Mouse (Mus musculus) left cerebral cortex, adult 2 months (tissue): Measurements from ENCODE around the gene Ntng1. TPM values are rescaled to one million over a fixed set of nuclear protein-coding genes. Genes with fewer than 3 reads are reported as not detected.
A peak's percentile ranks its signal among the peaks of the same experiment; 100 is the strongest.

Experiments
- DNase-seq, 2 experiments: peaks; one replicate each; pipeline ENCODE4 v3.0.0; 2021 to 2022; ENCODE audit warnings: low spot score in 2 of 2, mixed read lengths in 1 of 2; ENCODE audit errors: extremely low spot score in 1 of 2
- H3K27ac ChIP-seq: fragments of 200-600 bp; 2 replicates; pipeline ENCODE4 v1.8.1; 2022
- H3K4me3 ChIP-seq: fragments of 200-600 bp; 2 replicates; pipeline ENCODE4 v1.8.1; 2022
- CTCF ChIP-seq: fragments of 200-600 bp; IDR thresholded peaks from 2 replicates; pipeline ENCODE4 v1.8.1; 2022; ENCODE audit warnings: antibody characterized with exemption, mild to moderate bottlenecking, moderate library complexity
- intact Hi-C: fragments of 180-260 bp; cut with DNase I; formaldehyde crosslinking; loops from one replicate; pipeline ENCODE4 v1.15.1; 2025
- total RNA-seq, 2 experiments: library from RNA; stranded (reverse); gene quantifications; 2 replicates each; pipeline ENCODE4 v1.2.3; 2021

Gene Ntng1
- total RNA-seq, 2 experiments from 2014 or later = 33.2 to 38.2 TPM

- H3K27ac ChIP-seq = no peak overlapping the region
- TF ChIP-seq CTCF = no peak
- no peak overlapping the region for H3K4me3 ChIP-seq
- intact Hi-C loops = no loop called here
- DNase-seq = no peak
Measured at GRCm38 (mm10) chr3:109890600-109890999, 253.2 kb downstream of the Ntng1 start.

DNA sequence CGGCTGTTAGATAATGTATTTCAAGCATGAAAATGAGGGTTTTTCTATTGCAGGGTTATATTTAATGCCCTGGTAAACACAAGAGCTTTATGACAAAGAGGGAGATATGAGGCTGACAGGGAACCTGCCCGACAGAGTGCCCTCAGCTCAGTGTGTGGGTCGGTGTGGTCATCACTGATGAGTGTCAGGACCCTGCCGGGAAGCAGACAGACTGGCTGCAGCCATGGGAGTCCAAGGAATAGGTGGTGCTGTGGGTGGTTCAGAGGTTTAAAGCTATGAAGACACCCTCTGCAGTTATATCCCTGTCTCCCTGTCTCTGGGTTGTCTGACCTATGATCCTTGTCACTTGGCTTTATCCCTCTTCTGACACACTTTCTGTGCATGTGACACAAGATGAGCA is 258.1 kb downstream of the Ntng1 start:
- no peak overlapping the region for H3K27ac ChIP-seq
- intact Hi-C loops = no loop called here
- no peak for TF ChIP-seq CTCF
- no peak for DNase-seq
- no peak overlapping the region for H3K4me3 ChIP-seq

- TF ChIP-seq CTCF = no peak
- no peak overlapping the region for H3K27ac ChIP-seq
- no peak overlapping the region for H3K4me3 ChIP-seq
- DNase-seq = no peak
- intact Hi-C loops = no loop called here
Measured at GRCm38 (mm10) chr3:109879061-109879460, 264.8 kb downstream of the Ntng1 start.

DNA sequence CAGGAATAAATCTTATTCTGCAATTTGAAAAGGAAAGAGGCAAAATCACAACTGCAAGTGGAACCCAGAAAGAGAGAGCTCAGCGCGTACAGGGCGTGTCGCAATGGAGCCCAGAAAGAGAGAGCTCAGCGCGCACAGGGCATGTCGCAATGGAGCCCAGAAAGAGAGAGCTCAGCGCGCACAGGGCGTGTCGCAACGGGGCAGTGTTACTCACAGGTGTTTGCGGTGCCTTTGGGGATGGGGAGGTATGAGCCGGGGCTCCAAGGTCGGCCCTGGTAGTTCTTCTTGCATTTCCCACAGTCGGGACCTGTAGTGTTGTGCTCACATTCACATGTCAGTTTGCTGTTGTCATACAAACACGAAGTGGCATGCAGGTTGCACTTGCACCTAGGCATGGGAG is 271.8 kb downstream of the Ntng1 start:
- H3K4me3 ChIP-seq = no peak overlapping the region
- DNase-seq = no peak

GRCm38 (mm10) chr3:109858276-109858675 is 285.5 kb downstream of the Ntng1 start:
- H3K27ac ChIP-seq = no peak overlapping the region
- no peak for TF ChIP-seq CTCF
- intact Hi-C loops = no loop called here
- no peak overlapping the region for H3K4me3 ChIP-seq
- DNase-seq = no peak

More for the DNA sequence above, 271.8 kb downstream of the Ntng1 start:
- TF ChIP-seq CTCF = no peak
- no peak overlapping the region for H3K27ac ChIP-seq
- intact Hi-C loops = no loop called here

- intact Hi-C loops = no loop called here
- peak; percentile 13 to 41 for DNase-seq
- no peak overlapping the region for H3K4me3 ChIP-seq
- peak overlapping the region; percentile 89 for H3K27ac ChIP-seq
- peak; percentile 22 for TF ChIP-seq CTCF
Measured at GRCm38 (mm10) chr3:109854449-109855155, 289.2 kb downstream of the Ntng1 start.

DNA sequence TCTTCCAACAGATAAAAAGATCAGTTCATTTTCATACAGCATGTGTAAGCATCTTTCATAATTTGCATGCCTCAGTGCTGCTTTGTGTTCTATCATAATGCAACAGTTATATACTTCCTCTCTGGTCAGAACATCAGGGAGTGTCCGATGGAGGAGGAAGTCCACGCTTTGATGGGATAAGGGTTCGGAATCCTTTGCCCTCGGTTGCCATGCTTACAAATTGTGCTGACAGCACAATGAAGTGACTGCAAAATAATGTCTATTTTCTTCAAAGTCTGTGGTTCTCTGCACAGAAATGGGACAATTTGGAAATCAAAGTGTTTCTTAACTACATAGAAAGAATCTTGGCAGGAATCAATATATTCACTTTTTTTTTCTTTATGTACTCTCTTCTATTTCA is 297.2 kb downstream of the Ntng1 start:
- no peak overlapping the region for H3K27ac ChIP-seq
- DNase-seq = no peak
- TF ChIP-seq CTCF = no peak
- no peak overlapping the region for H3K4me3 ChIP-seq
- intact Hi-C loops = no loop called here

DNA sequence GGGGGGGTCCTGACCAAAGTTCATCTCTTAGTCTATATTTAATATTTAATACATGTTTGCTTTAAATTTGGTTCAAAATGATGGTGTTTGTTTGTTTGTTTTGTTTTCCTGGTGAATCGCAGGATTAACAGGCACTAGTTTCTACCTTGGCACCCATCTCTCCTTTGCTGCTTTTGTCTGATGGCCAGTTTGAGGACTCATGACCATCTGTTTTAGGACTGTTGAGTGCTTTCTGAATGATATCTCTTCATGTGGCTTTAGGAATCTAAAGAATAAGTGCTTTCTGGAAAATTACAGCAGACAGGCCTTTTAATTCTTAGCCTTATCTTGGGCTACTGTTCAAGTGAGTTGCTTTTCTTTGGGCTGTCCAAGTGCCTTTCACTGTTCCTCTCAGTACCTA is 318.0 kb downstream of the Ntng1 start:
- H3K27ac ChIP-seq = no peak overlapping the region
- DNase-seq = no peak
- intact Hi-C loops = no loop called here
- no peak for TF ChIP-seq CTCF
- no peak overlapping the region for H3K4me3 ChIP-seq

- no peak for TF ChIP-seq CTCF
- DNase-seq = no peak
- Histone ChIP-seq H3K27ac (no peak overlapping the region), H3K4me3 (no peak overlapping the region)
- intact Hi-C loops = no loop called here
Measured at GRCm38 (mm10) chr3:109822803-109823474, 320.9 kb downstream of the Ntng1 start.

GRCm38 (mm10) chr3:109818821-109819685 is 324.8 kb downstream of the Ntng1 start:
- DNase-seq = no peak
- H3K27ac ChIP-seq = no peak overlapping the region
- no peak overlapping the region for H3K4me3 ChIP-seq
- no peak for TF ChIP-seq CTCF
- intact Hi-C loops = no loop called here

DNA sequence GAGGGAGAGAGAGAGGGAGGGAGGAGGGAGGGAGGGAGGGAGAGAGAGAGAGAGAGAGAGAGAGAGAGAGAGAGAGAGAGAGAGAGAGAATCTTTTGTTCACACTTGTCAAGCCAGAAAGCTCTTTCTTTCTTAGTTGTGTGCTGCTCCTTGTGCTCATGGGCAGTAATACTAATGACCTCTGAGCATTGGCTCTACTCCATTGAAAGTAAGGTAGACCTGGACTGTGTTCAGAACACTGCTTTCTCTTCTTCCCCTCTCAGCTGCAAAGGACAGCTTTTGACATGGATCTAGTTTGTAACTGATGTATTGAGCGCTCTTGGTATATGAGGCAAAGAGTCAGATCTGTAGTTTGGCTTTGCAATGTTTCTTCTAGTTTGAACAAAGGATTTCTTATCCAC is 334.7 kb downstream of the Ntng1 start:
- Histone ChIP-seq H3K4me3 (no peak overlapping the region), H3K27ac (no peak overlapping the region)
- TF ChIP-seq CTCF = no peak
- intact Hi-C loops = no loop called here
- no peak for DNase-seq

DNA sequence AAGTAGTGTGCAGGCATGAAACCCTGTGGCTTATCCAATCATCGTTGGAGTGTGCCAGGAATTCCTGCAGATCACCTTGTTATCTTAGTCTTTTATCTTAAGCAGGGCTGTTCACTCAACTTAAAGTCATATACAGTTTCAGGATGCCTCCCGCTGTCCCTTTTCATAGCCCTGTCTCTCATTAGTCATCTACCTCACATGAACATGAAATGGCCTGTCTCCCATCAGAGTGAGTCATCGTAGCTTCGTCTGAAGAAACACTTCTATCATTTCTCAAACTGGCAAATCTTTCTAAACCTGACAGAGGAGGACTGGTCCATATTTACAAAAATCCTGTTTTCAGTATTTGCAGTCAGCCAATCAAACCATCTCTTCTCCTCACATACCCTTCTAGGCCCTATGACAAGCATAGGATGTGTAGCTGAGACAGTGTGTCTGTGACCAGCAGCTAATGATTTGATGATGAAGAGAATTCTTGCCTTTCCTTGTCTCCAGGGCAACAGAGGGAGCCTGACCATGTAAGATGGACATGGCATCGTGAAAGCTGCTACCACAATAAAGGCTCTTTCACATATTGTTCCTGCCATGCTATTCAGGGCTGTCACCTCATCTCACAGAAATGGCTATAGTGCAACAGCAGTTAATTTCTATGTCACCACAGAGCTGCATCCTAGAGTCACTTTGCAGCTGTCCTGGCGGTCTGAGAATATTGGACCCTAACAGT is 336.4 kb downstream of the Ntng1 start:
- DNase-seq = no peak
- no peak for TF ChIP-seq CTCF
- H3K4me3 ChIP-seq = no peak overlapping the region
- no peak overlapping the region for H3K27ac ChIP-seq
- intact Hi-C loops = no loop called here
